12 mouse cellular contexts compared by ENCODE assay signal in the genomic region with DNA sequence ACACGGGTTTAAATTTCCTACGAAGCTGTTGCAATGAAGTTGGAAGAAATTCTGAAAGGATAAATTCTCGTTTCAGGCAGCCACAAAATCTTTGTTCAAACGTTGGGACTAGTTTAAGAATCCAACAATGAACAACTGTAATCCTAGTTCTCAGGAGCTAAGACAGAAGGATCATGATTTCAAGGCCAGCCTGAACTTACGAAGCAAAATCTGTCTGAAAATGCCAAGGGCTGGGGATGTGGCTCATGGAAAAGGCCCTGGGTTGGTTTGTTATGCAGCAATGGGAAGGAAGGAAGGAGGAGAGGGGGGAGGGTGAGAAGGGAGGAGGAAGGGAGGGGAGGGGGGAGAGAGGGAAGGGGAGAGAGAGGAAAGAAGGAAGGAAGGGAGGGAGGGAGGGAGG.
"Had no signal": no experiment of that assay in that cellular context is flagged by ENCODE, and none has a peak within 500 bp of the region (broad histone marks: within the 10 kb centered on the region; RNA-seq: fewer than 3 reads in every experiment).

No protein-coding gene starts in this region.

- DNase-seq: gastrocnemius, postnatal 14 days; gastrocnemius, postnatal 36 days; heart, adult 11 months; heart, adult 2 months; heart, postnatal 14 days; heart, postnatal 4 days; kidney, adult 18-20 months; kidney, adult 8-10 months; kidney, postnatal 10 days; kidney, postnatal 25 days; kidney, postnatal 4 days; liver had no signal
